Mouse (Mus musculus) liver, postnatal 0 days (tissue): Measurements from ENCODE around the gene Zbtb32.

Experiments
- CTCF ChIP-seq: sonication (generic); IDR thresholded peaks from 2 replicates; pipeline ENCODE4 v1.5.1; 2016; ENCODE audit warnings: antibody characterized with exemption, low read depth
- EP300 ChIP-seq: IDR thresholded peaks from 2 replicates; pipeline ENCODE4 v1.6.1; 2016; ENCODE audit warnings: antibody characterized with exemption, low read depth, mild to moderate bottlenecking

DNA sequence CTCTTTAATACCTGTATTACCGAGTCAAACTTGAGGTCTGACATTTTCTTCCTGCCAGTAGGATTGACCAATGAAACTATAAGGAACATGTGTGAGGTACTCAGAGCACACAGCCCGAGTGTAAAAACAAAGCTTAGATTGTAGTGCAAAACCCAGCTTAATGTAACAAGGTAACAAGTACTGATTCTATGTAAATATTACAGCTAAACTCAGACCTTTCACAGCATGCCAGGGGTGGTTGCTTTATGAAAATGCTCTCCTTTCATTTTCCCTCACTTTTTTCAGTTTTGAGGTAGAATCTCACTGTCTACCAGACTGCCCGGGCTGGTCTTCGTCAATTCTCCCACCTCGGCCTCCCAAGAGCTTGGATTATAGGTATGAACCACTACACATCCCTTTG lies 2.6 kb downstream of the Zbtb32 start:
- TF ChIP-seq CTCF: no peak
- TF ChIP-seq EP300: no peak
